Mouse (Mus musculus): ENCODE data around the gene Strn4.
A peak's percentile ranks its signal among the peaks of the same experiment; 100 is the strongest.

Strn4 gene

GRCm38 (mm10) chr7:16815351-16815941 lies at the start of gene Strn4:
Gene Strn4, plus strand, starts transcription at chr7:16815889.
- no peak for DNase-seq (ENCODE audit: low spot score in 2 of 2)

- DNase-seq (ENCODE audit: low spot score in 2 of 2) = no peak
These were observed 49.2 kb upstream of the Strn4 start for GRCm38 (mm10) chr7:16766443-16766842.

- no peak for DNase-seq (ENCODE audit: low spot score in 2 of 2)
These were observed 39.8 kb upstream of the Strn4 start for GRCm38 (mm10) chr7:16775888-16776287.

DNA sequence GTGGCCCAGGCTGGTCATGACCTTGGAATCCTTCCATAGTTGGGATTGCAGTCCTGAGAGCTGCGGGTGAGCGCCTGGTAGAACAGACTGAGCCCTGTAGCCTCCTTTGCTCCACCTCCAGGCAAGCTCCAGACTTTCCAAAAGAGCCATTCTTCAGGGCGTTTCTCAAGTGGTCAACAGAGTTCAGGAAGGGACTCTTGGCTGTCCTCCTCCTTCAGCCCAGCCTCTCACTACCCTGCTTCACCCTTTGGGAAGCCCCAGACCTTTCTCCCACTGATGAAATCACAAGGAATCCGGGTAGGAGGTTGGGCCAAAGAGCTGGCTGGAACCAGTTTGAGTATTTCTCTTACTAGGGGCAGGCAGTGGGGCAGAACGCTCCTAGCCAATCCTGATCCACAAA lies 35.6 kb upstream of the Strn4 start:
- peak; percentile 81 to 84 for DNase-seq (ENCODE audit: low spot score in 2 of 2)

- peak; percentile 94 for DNase-seq (ENCODE audit: low spot score in 2 of 2)
These were observed 34.7 kb upstream of the Strn4 start, which contains the start of gene Slc1a5 for GRCm38 (mm10) chr7:16780825-16781554. Gene Slc1a5, plus strand, starts transcription at chr7:16781340.

- DNase-seq (ENCODE audit: low spot score in 2 of 2) = no peak
These were observed 34.2 kb upstream of the Strn4 start for GRCm38 (mm10) chr7:16781555-16781815.

GRCm38 (mm10) chr7:16781816-16782554 lies 33.7 kb upstream of the Strn4 start:
- DNase-seq (ENCODE audit: low spot score in 2 of 2) = peak; percentile 16 to 42

DNA sequence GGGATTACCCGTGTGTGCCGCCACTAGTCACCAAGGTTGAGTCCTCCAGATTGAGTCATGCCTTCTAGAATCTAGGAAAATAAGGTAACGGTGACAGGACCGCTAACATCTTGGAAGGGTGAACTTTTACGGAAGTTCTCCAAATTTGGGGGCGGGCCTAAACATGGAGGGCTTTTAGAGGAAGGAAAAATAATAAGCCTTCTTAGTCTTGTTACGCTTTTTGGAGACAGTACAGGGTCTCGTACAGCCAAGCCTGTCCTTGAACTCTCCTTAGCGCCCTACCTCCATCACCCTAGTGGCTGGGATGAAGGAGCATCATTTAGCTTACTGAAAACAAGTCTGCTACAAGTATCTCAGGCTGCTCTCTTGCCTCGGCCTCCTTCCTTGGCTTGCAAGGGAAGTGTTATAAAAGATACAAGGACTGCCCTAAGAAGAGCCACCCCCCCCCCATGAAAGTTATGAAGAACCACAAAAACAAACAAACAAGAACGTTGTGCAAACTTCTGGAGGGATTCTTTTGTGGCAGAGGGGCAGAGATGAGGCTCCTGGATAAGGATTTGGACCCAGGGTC lies 33.0 kb upstream of the Strn4 start:
- DNase-seq (ENCODE audit: low spot score in 2 of 2) = no peak

- peak; percentile 32 to 47 for DNase-seq (ENCODE audit: low spot score in 2 of 2)
These were observed 32.4 kb upstream of the Strn4 start for GRCm38 (mm10) chr7:16783224-16783688.

- peak; percentile 42 to 66 for DNase-seq (ENCODE audit: low spot score in 2 of 2)
These were observed 31.8 kb upstream of the Strn4 start for GRCm38 (mm10) chr7:16783758-16784415.

DNA sequence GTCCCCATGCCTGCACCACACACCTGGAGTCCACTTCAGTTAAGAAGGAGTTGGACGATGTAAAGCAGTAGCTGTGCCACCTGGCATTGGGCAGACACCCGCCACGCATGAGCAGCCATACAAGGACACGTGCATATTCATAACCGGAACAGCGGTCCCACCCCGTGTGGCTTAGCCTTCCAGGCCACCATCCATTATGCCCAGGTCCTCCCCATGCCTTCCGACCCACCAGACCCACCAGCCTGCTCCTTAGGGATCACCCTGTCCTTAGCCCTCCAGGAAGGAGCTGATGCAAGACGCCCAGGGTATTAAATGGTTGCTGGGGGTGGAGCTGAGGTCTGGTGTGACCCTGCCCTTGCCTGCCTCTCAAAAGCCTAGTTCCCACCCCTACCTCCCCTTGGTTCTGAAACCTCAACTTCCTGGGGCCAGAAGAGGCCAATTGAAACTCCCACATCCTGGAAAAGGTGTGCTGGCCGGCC lies 31.2 kb upstream of the Strn4 start:
- no peak for DNase-seq (ENCODE audit: low spot score in 2 of 2)

DNA sequence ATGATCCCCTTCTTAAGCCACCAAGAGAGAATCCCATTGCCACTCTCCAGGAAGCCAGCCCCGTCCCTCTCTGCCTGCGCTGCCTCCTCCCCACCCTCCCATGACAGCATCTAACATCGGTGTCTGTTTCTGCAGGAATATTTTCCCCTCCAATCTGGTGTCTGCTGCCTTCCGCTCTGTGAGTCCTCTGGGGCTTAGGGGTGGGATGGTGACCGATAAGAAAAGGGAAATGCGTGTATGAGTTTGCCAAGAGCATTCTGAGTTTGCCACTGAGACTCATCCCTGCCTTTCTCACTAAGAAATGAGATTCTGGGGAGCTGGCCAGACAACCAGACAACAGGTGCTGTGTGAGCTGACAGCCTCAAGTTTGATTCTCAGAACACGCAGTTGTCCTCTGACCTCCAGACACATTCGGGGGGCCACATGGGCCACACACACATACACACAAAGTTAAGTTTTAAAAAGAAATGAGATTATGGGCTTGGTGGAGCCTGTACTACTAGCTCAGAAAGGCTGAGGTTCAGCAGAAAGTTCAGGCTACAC lies 30.1 kb upstream of the Strn4 start:
- peak in 1 of 2 experiments; percentile 15 for DNase-seq (ENCODE audit: low spot score in 2 of 2)

DNA sequence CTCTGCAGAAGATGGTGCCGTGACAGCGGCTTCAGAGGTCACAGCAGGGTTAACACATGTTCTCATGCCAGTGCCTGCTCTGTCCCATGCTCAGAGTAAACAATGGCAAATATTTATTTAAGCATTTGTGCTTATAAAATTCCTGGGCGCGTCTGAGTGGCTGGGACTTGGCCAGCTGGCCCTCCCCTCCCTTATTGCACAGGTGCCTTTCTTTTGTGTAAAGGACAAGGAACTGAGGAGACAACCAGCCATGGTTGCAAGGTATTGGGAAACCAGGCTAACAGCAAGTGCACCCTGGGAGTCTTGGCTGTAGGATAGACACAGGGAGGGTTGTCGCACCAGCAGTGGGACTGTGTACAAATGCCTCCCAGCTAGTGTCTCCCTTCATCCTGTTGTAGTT lies 23.4 kb upstream of the Strn4 start:
- DNase-seq (ENCODE audit: low spot score in 2 of 2) = no peak

DNA sequence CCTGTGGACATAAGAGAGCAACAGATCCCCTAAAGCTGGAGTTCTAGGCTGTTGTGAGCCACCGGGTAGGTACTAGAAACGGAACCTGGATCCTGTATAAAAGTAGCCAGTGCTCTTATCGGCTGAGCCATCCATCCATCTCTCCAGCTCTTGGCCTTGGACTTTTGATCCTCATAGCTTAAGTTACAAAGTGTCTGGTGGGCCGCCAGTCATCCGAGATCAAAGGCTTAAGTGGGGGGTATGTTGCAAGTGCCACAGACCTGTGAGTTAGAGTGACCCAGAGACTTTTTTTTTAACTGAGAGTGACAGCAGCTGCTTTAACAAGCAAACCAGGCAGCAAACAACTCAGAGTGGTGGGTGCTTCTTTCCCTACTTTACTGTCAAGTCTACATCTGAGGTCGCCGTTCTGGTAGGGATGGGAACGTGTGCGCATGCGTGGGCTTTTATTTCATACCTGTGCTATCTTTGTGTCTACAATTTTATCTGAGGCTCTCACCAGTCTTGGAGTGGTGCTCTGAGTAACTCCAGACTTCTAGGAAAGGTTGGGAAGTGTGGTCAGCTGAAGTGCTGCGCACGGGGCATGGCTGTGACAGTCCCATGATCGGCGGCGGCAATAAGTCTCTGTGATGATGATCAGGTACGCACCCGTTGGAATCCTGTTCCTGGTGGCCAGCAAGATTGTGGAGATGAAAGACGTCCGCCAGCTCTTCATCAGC lies 22.5 kb upstream of the Strn4 start:
- no peak for DNase-seq (ENCODE audit: low spot score in 2 of 2)

DNA sequence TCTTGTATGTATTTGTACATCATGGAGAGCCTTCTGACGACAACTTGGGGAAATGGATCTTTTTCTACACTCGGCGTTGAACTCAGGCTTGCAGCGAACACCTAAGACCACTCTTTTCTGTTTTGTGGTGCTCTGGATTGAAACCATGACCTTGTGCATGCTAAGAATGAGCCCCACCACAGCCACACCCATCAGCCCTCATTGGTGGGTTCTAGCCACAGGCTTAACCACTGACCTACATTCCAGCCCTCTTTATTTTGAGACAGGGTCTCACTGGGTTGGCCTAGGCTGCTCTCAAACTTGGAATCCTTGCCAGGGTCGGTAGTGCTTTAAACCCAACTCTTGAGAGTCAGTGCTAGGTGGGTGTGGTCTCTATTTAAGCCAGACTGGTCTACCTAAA lies 20.8 kb upstream of the Strn4 start:
- DNase-seq (ENCODE audit: low spot score in 2 of 2) = no peak

DNA sequence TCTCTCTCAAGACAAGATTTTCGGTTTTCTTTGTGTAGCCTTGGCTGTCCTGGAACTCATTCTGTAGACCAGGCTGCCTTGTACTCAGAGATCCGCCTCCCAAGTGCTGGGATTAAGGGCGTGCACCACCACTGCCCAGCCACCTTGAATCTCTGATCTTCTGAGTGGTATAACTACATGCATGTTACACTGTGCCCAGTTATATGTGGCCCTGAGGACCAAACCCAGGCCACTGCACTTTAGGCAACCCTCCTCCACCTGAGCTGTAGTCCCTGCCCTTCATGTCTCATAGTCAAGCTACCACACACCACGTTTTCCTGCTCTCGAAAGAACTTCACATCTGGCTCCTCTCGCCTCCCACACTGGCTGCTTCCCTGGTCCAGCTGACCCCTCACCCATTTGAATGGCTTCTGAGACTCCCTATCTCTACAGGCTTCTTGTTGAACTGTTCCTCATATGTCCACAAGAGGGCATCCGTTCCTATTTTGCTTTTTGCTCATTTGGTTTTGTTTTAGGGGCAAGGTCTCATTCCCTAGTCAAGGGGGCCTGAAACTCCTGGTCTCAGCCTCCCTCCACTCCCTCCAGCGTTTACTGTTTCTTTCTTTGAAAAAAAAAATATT lies 11.2 kb upstream of the Strn4 start:
- no peak for DNase-seq (ENCODE audit: low spot score in 2 of 2)

DNA sequence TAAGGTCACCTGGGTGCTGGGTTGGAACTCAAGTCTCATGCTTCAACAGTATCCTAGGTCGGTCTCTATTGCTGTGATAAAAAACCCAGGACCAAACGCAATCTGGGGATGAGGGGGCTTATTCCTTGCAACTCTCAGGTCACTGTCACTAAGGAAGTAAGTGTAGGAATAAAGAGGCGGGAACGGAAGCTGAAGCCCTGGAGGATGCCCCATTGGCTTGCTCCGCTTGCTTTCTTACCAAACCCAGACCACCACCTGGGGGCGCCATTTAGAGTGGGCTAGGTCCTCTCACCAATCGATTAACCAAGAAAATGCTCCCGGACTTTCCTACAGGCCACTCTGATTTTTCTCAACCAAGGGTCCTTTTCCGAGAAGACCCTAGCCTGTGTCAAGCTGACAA lies 7.8 kb upstream of the Strn4 start:
- DNase-seq (ENCODE audit: low spot score in 2 of 2) = no peak

- DNase-seq (ENCODE audit: low spot score in 2 of 2) = peak; percentile 36 to 41
These were observed 7.0 kb upstream of the Strn4 start for GRCm38 (mm10) chr7:16808647-16809046.

DNA sequence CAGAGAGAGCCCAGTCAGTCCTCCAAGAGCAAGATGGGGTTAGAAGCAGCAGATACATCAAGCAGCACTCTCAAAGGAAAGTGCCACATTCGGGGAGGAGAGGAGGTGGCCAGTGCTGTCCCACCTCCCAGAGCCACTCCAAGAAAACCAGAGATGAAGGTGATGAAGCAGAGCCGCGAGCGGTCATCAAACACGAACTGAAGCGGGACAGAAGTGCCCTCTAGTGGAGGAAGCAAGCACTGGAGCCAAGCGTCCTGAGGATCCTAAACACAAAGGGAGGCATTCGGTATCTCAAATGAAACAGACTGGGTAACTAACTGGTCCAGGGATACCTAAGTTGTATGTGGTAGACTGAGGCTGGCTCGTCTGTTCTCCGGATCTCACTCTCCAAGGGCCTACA lies 6.0 kb upstream of the Strn4 start:
- peak in 1 of 2 experiments; percentile 76 for DNase-seq (ENCODE audit: low spot score in 2 of 2)

DNA sequence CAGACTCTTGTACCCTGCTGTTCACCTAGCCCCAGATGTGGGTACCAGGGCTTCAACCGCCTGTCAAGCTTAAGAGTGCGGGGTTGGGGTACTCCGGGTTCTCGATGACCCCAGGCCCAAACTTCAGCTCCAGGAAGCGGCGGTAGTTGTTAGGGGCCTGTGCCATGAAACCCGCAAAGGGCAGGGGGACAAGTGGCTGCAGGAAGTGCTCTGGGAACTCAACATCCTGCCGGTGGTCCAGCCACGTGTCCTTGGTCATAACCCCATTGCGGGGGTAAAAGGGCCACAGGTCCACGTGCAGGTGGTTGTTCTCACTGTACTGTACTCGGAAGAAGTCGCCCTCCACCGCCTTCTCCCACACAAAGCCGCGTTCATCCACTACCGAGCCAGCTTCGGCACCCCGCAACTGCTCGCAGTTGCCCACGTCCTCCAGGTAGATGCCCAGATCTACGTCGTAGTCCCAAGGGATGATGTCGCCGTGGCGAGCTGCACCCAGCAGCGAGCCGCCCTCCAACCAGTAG lies 5.2 kb upstream of the Strn4 start:
- DNase-seq (ENCODE audit: low spot score in 2 of 2) = no peak

Measured in heart, adult 9 months (tissue).